Mouse (Mus musculus) liver, embryonic 13.5 days (tissue): ENCODE data around the gene Sla2. TPM values are rescaled to one million over a fixed set of nuclear protein-coding genes. Genes with fewer than 3 reads are reported as not detected.
"Not testable (repeated sequence)": the region's sequence is repeated elsewhere in the genome, so short reads cannot be mapped to it uniquely, and the experiment has no call there.

Experiments
- ATAC-seq: fragments of 200-750 bp; cut with Nextera tagmentation; 2 replicates; pipeline ENCODE4 v1.8.0; 2017; ENCODE audit warnings: low read depth, mild to moderate bottlenecking, moderate number of reproducible peaks, moderate library complexity
- DNase-seq: peaks from one replicate; pipeline ENCODE4 v3.0.0; 2022
- H3K27ac ChIP-seq: fragments of 300-500 bp; sonication (generic); 2 replicates; pipeline ENCODE4 v1.5.1; 2015; ENCODE audit warnings: moderate library complexity, mild to moderate bottlenecking, inconsistent platforms
- H3K27me3 ChIP-seq: fragments of 300-500 bp; sonication (generic); 2 replicates; pipeline ENCODE4 v1.6.1; 2015; ENCODE audit warnings: mild to moderate bottlenecking, inconsistent platforms
- H3K36me3 ChIP-seq: fragments of 300-500 bp; sonication (generic); 2 replicates; pipeline ENCODE4 v1.6.1; 2015; ENCODE audit warnings: mild to moderate bottlenecking, inconsistent platforms
- H3K4me1 ChIP-seq: fragments of 300-500 bp; sonication (generic); replicated peaks from 2 replicates; pipeline ENCODE4 v1.6.1; 2015; ENCODE audit warnings: inconsistent platforms
- H3K4me2 ChIP-seq: fragments of 300-500 bp; sonication (generic); 2 replicates; pipeline ENCODE4 v1.6.1; 2015; ENCODE audit warnings: inconsistent platforms, mild to moderate bottlenecking, moderate library complexity
- H3K4me3 ChIP-seq: fragments of 300-500 bp; sonication (generic); replicated peaks from 2 replicates; pipeline ENCODE4 v1.5.1; 2015; ENCODE audit warnings: mild to moderate bottlenecking, inconsistent platforms
- H3K9ac ChIP-seq: fragments of 300-500 bp; sonication (generic); 2 replicates; pipeline ENCODE4 v1.6.1; 2015; ENCODE audit warnings: mild to moderate bottlenecking, inconsistent platforms
- H3K9me3 ChIP-seq: fragments of 300-500 bp; sonication (generic); replicated peaks from 2 replicates; pipeline ENCODE4 v1.6.1; 2016; ENCODE audit warnings: inconsistent platforms
- WGBS: fragments of 180-500 bp; shearing (Covaris S2); methylation state at CpG from one replicate; pipeline ENCODE4 v1.1.7; 2015; ENCODE audit not compliant: insufficient replicate concordance; 5-methylcytosine and 5-hydroxymethylcytosine counted together
- polyA plus RNA-seq: library from polyadenylated mRNA; unstranded; fragments of >200 nt; fragmentation: Nextera tagmentation; extraction: Ambion mirVana; gene quantifications from 2 replicates; pipeline ENCODE4 v1.2.1, GENCODE M21; 2015

The Sla2 gene
- polyA plus RNA-seq, 1 experiment from 2014 or later, result 3.1 TPM

DNA sequence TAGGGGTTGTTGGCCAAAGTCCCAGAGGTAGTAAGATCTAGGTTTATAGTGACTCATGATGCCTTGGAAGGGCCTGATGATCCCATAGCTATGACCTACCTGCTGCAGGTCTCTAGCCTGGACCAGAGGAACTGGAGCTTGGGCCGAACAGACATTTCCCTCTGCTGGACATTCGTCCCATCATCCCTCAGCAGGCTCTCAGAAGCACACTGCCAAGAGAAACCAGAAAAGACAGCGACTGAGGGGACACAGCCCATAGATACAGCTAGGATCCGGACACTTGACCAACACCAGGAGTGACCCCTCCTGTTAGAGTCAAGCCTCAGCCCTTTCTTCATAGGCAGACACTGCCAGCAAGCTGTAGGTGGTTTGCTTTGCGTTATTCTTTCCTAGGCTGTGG lies 36.1 kb upstream of the Sla2 start:
- H3K36me3 ChIP-seq, result peaks cover 23% of the 10 kb centered on the region
- no peak for DNase-seq
- 73% methylated on average over 5 of the region's 5 CpGs for WGBS
- H3K27ac ChIP-seq, result peak overlapping the region; percentile 72
- H3K27me3 ChIP-seq, result no peaks in the 10 kb centered on the region
- H3K9me3 ChIP-seq, result no peaks in the 10 kb centered on the region
- 0 out of 2 replicates have a peak overlapping the region, but pooled peaks have one; percentile 3 for H3K4me2 ChIP-seq
- H3K4me1 ChIP-seq, result peaks cover 78% of the 10 kb centered on the region
- peak overlapping the region; percentile 45 for H3K9ac ChIP-seq
- H3K4me3 ChIP-seq, result no peak overlapping the region
- no peak for ATAC-seq

DNA sequence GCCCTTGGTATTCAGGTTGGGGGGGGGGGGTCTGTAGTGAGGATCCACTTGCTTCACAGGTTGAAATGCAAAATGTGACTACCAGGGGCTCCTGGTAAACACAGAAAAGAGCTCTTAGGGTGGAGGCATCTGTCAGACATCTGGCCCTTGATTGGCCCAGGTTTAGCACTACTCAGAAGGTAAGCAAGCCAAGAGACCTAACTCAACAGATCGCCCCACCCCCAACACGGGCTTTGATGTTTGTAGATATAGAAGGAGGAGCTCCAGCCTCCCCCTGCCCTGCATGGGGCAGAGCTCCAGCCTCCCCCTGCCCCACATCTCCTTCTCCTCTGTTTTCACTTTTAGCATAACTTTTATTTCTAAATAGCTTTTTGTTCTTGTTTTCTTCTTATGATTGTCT lies 32.8 kb upstream of the Sla2 start:
- 17% methylated on average over 2 of the region's 2 CpGs for WGBS

DNA sequence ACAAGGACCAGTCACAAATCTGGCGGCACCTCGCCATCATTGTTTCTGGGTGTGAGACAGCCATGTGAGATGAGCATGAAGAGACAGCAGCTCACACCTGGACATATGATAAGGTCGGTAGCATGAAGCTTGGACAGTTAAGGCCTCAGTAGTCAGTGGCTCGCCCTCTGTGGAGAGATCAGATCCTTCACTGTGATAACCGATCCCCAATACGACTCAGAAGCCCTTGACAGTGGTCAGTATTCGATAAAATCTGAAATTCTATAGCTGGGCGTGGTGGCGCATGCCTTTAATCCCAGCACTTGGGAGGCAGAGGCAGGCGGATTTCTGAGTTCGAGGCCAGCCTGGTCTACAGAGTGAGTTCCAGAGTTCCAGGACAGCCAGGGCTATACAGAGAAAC lies 32.2 kb upstream of the Sla2 start:
- DNase-seq, H3K27ac ChIP-seq, H3K4me3 ChIP-seq, H3K4me2 ChIP-seq, H3K9me3 ChIP-seq, H3K36me3 ChIP-seq, H3K9ac ChIP-seq, H3K27me3 ChIP-seq, ATAC-seq: not testable (repeated sequence)
- peaks cover 57% of the 10 kb centered on the region for H3K4me1 ChIP-seq
- 54% methylated on average over 11 of the region's 11 CpGs for WGBS

More for the DNA sequence above, 32.8 kb upstream of the Sla2 start:
- Histone ChIP-seq H3K27ac (no peak overlapping the region), H3K27me3 (0 out of 2 replicates have a peak, but pooled peaks cover 5% of the 10 kb centered on the region), H3K9ac (no peak overlapping the region), H3K4me1 (peaks cover 63% of the 10 kb centered on the region), H3K36me3 (no peaks in the 10 kb centered on the region), H3K4me2 (no peak overlapping the region), H3K9me3 (no peaks in the 10 kb centered on the region), H3K4me3 (no peak overlapping the region)
- DNase-seq (no peak), ATAC-seq (no peak)

DNA sequence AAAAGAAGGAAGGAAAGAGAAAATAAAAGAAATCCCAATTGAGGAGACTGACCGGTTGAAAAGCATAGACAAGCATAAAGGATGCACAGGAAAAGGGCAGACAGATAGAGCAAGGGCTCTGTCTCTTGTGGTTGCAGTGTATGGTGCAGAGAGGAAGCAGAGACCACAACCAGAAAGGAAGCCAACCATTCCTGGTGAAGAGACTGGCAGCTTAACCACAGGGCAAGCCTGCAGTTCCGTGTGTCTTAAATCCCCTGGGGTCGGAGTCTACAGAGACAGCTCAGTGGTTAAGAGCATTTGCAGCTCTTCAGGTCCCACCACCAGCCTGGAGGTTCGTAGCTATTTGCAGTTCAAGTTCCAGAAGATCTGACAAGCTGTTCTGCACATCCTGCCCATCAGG lies 31.6 kb upstream of the Sla2 start:
- WGBS, result 12% methylated on average over 4 of the region's 4 CpGs
- no peaks in the 10 kb centered on the region for H3K9me3 ChIP-seq
- H3K9ac ChIP-seq, result no peak overlapping the region
- H3K36me3 ChIP-seq, result no peaks in the 10 kb centered on the region
- no peak overlapping the region for H3K4me2 ChIP-seq
- no peak overlapping the region for H3K4me3 ChIP-seq
- ATAC-seq, result no peak
- H3K27me3 ChIP-seq, result 0 out of 2 replicates have a peak, but pooled peaks cover 5% of the 10 kb centered on the region
- DNase-seq, result no peak
- peaks cover 52% of the 10 kb centered on the region for H3K4me1 ChIP-seq
- H3K27ac ChIP-seq, result no peak overlapping the region; the same call in 1 of the 2 replicates

DNA sequence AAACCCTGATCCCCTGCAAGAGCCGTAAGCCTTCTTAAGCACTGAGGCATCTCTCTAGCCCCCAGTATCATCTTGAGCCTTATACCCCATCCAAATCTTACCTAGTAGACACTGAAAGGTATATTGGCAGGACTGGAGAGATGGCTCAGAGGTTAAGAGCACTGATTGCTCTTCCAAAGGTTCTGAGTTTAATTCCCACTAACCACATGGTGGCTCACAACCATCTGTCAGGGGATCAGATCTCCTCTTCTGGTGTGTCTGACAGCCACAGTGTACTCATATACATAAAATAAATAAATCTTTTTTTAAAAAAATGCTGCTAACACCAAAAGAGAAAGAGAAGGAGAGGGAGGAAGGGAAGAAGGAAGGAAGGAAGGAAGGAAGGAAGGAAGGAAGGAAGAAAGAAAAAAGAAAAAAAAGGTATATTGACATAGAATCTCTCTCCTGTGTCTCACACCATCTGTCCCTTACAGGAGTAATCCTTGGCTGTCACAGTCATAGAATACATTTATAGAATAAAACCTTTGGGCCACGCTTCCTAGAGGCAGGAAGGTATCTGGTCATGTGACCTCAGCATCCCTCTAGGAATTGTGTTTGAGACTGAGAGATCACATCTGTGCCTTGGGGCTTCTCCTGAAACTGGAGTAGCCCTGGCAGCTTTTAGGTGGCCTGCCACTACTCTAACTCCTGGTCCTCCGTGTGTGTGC lies 29.6 kb upstream of the Sla2 start:
- H3K4me1 ChIP-seq, result peaks cover 38% of the 10 kb centered on the region
- H3K9me3 ChIP-seq, result no peaks in the 10 kb centered on the region
- 0 out of 2 replicates have a peak, but pooled peaks cover 10% of the 10 kb centered on the region for H3K27me3 ChIP-seq
- no peak for ATAC-seq
- DNase-seq, result no peak
- no peak overlapping the region for H3K4me2 ChIP-seq
- H3K36me3 ChIP-seq, result no peaks in the 10 kb centered on the region
- 83% methylated on average over 3 of the region's 3 CpGs for WGBS
- no peak overlapping the region for H3K9ac ChIP-seq
- no peak overlapping the region for H3K4me3 ChIP-seq
- H3K27ac ChIP-seq, result no peak overlapping the region

DNA sequence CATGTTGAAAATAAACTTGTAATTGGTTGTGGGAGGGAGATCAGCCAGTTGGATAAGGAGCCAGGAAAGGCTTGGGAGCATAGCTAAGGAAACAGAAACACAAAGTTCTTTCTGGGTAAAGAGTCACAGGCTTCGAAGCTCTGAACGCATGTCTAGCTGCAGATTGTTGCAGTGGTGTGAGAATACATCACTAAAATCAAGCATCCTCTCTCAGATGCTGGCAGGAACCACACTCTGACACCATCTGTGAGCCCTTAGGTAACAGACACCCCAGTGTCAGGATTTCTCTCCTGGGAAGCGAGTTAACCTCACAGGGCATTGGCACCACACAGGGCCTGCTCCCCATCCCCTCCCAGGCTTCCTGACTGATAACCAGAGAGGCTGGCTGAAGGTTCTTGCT lies 28.6 kb upstream of the Sla2 start:
- Histone ChIP-seq H3K27me3 (0 out of 2 replicates have a peak, but pooled peaks cover 10% of the 10 kb centered on the region), H3K36me3 (no peaks in the 10 kb centered on the region), H3K4me2 (no peak overlapping the region), H3K9ac (no peak overlapping the region), H3K9me3 (no peaks in the 10 kb centered on the region), H3K4me3 (no peak overlapping the region), H3K4me1 (peaks cover 37% of the 10 kb centered on the region), H3K27ac (no peak overlapping the region)
- no peak for ATAC-seq
- 60% methylated on average over 3 of the region's 3 CpGs for WGBS
- DNase-seq, result no peak

DNA sequence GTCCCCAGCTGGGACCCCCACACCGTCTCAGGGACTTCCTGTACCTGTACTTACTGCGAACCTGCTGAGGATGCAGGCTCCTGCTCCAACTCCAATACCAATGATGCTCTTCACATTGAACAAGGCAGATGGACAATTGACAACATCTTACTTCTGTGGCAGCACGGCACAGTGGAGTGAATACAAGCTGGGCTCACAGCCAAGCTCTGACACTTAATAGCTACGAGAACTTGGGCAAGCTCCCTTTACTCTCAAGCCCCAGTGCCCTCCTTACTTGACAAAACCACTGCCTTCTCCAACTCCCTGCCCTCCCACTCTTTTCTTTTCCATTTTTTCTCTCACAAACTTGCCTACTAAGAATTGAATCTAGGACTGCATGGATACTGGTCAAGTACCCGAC lies 26.2 kb upstream of the Sla2 start:
- no peak overlapping the region for H3K4me3 ChIP-seq
- no peak overlapping the region for H3K27ac ChIP-seq
- H3K9me3 ChIP-seq, result no peaks in the 10 kb centered on the region
- 0 out of 2 replicates have a peak, but pooled peaks cover 10% of the 10 kb centered on the region for H3K27me3 ChIP-seq
- 70% methylated on average over 5 of the region's 5 CpGs for WGBS
- no peak for ATAC-seq
- H3K36me3 ChIP-seq, result no peaks in the 10 kb centered on the region
- peaks cover 17% of the 10 kb centered on the region for H3K4me1 ChIP-seq
- no peak overlapping the region for H3K9ac ChIP-seq
- H3K4me2 ChIP-seq, result no peak overlapping the region
- DNase-seq, result no peak

DNA sequence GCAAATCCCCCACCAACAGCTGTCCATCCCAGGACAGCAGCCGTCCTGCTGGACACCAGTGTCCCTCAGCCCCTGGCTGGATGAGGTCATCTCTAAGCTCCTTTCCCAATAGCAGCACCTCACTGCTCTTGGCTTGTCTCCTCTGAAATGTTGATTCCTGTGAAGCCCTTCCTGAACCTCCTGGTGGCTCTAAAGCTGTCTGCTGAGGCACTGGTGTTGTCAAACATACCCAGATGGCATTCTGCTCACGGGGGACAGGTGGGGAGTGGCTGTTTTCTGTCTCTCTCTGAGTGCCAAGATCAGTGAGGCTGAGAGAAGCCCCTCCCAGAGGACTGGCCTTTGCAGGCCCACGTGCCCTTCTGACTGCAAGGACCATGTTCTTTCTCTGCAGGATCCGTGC lies 18.9 kb upstream of the Sla2 start:
- H3K36me3 ChIP-seq, H3K9ac ChIP-seq, ATAC-seq, H3K27ac ChIP-seq, H3K4me3 ChIP-seq, H3K4me2 ChIP-seq, H3K27me3 ChIP-seq, H3K4me1 ChIP-seq, DNase-seq, H3K9me3 ChIP-seq: not testable (repeated sequence)
- 42% methylated on average over 4 of the region's 4 CpGs for WGBS

DNA sequence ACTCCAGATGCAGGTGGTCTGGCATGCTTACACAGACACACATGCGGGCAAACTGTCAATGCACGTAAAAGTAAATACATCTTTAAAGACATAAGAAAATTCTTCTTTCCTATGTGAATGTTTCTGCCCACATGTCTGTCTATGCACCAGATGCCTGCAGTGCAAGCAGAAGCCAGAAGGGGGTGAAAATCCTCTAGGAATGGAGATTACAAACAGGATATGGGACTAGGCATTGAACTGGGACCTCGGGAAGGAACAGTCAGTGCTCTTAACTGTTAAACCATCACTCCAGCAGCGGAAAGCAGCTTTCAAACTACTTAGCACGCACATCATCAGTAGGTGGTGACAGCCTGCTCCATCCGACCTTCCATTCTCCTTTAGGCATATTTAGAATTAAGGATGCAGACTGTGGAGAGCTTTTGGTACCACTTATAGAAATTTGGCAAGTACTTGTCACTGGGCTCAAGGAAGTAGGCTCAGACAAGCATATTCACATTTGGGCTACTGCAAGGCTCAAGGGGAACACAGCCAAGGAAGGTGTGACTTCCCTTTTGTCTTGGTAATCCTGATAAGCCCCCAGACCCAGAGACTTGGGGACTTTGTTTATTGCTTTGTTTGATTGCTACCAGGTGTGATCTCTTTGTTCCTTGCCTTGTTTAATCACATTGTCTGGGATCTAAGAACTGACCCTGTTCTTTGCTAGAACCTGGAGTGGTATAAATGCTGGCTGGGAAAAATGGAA lies 18.2 kb upstream of the Sla2 start:
- no peaks in the 10 kb centered on the region for H3K4me1 ChIP-seq
- H3K9me3 ChIP-seq, result no peaks in the 10 kb centered on the region
- H3K9ac ChIP-seq, result no peak overlapping the region
- no peak overlapping the region for H3K4me2 ChIP-seq
- ATAC-seq, result no peak; the same call in 1 of the 2 replicates
- H3K36me3 ChIP-seq, result no peaks in the 10 kb centered on the region
- 42% methylated on average over 6 of the region's 6 CpGs for WGBS
- H3K4me3 ChIP-seq, result no peak overlapping the region
- no peak overlapping the region for H3K27ac ChIP-seq
- DNase-seq, result no peak
- H3K27me3 ChIP-seq, result no peaks in the 10 kb centered on the region

DNA sequence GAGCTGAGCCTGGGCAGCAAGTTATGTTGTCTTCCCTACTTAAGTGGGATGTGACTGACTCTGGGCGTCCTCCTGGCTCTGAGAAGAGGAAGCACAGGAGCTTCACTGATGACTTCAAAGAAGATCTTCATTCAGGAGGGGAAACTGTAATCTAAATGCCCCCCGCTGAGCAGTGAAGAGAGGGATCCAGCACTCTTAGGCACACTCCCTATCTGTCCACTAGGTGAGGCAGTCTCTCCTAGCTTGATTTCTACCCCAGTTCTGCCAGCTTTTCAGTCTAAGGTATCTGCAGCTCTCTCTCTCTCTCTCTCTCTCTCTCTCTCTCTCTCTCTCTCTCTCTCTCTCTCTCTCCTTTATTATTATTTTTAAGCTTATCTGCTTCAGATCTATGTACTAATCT lies 16.4 kb upstream of the Sla2 start:
- no peak for DNase-seq

DNA sequence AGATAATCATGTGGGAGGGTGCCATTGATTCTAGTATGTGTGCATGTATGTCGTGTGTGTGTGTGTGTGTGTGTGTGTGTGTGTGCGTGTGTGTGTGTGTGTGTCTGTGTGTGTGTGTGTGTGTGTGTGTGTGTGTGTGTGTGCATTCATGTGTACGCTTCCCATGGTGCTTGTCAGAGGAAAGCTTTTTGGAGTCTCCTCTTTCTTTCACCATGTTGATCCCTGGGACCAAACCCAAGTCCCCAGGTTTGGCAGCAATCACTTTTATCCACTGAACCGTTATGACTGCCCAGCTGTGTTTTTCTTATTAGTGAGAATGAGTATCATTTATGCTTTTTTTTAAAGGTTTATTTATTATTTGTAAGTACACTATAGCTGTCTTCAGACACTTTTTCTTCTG lies 15.4 kb upstream of the Sla2 start:
- not testable (repeated sequence) for H3K4me2 ChIP-seq, H3K4me3 ChIP-seq, H3K27ac ChIP-seq, H3K9ac ChIP-seq, ATAC-seq, H3K27me3 ChIP-seq, H3K36me3 ChIP-seq, H3K9me3 ChIP-seq, DNase-seq
- WGBS, result 72% methylated on average over 3 of the region's 4 CpGs
- H3K4me1 ChIP-seq, result peaks cover 21% of the 10 kb centered on the region

More for the DNA sequence above, 16.4 kb upstream of the Sla2 start:
- Histone ChIP-seq H3K36me3 (no peaks in the 10 kb centered on the region), H3K9me3 (no peaks in the 10 kb centered on the region), H3K27me3 (no peaks in the 10 kb centered on the region), H3K27ac (no peak overlapping the region), H3K9ac (no peak overlapping the region), H3K4me2 (no peak overlapping the region), H3K4me3 (no peak overlapping the region), H3K4me1 (peaks cover 12% of the 10 kb centered on the region)
- WGBS, result 27% methylated on average over 2 of the region's 2 CpGs
- ATAC-seq, result no peak
